Mouse (Mus musculus) stomach, embryonic 16.5 days (tissue): ENCODE results near the gene BC051142. TPM values are rescaled to one million over a fixed set of nuclear protein-coding genes. Genes with fewer than 3 reads are reported as not detected.

Source experiments
- ATAC-seq: fragments of 200-750 bp; cut with Nextera tagmentation; 2 replicates; pipeline ENCODE4 v1.8.0; 2017; ENCODE audit warnings: moderate number of reproducible peaks, moderate TSS enrichment; ENCODE audit not compliant: insufficient read depth, low FRiP score
- H3K27ac ChIP-seq: fragments of 300-500 bp; sonication (generic); 2 replicates; pipeline ENCODE4 v1.5.1; 2014; ENCODE audit warnings: low read length
- H3K27me3 ChIP-seq: fragments of 300-500 bp; sonication (generic); 2 replicates; pipeline ENCODE4 v1.6.1; 2014; ENCODE audit warnings: low read length, control low read depth, mixed read lengths; ENCODE audit not compliant: control insufficient read depth, insufficient read depth
- H3K36me3 ChIP-seq: fragments of 300-500 bp; sonication (generic); 2 replicates; pipeline ENCODE4 v1.6.1; 2014; ENCODE audit warnings: low read length; ENCODE audit not compliant: control insufficient read depth, insufficient read depth
- H3K4me1 ChIP-seq: fragments of 300-500 bp; sonication (generic); 2 replicates; pipeline ENCODE4 v1.6.1; 2014; ENCODE audit warnings: low read length, control low read depth, mixed read lengths; ENCODE audit not compliant: control insufficient read depth, insufficient read depth
- H3K4me2 ChIP-seq: fragments of 300-500 bp; sonication (generic); 2 replicates; pipeline ENCODE4 v1.6.1; 2014; ENCODE audit warnings: low read depth, low read length, mixed read lengths
- H3K4me3 ChIP-seq: fragments of 300-500 bp; sonication (generic); replicated peaks from 2 replicates; pipeline ENCODE4 v1.5.1; 2014; ENCODE audit warnings: mild to moderate bottlenecking, low read length
- H3K9ac ChIP-seq: fragments of 300-500 bp; sonication (generic); 2 replicates; pipeline ENCODE4 v1.6.1; 2014; ENCODE audit warnings: low read length
- H3K9me3 ChIP-seq: fragments of 300-500 bp; sonication (generic); replicated peaks from 2 replicates; pipeline ENCODE4 v1.6.1; 2016; ENCODE audit warnings: low read length, control low read depth; ENCODE audit not compliant: control insufficient read depth
- WGBS: fragments of 180-500 bp; shearing (Covaris S2); extraction: QIAGEN DNeasy Blood & Tissue Kit; methylation state at CpG from one replicate; pipeline ENCODE4 v1.1.7; 2014; 5-methylcytosine and 5-hydroxymethylcytosine counted together
- polyA plus RNA-seq: library from polyadenylated mRNA; unstranded; fragments of >200 nt; fragmentation: Nextera tagmentation; extraction: Ambion mirVana; gene quantifications from 2 replicates; pipeline ENCODE4 v1.2.1, GENCODE M21; 2015

Gene BC051142
- 1.8 TPM in 2 replicates for polyA plus RNA-seq

DNA sequence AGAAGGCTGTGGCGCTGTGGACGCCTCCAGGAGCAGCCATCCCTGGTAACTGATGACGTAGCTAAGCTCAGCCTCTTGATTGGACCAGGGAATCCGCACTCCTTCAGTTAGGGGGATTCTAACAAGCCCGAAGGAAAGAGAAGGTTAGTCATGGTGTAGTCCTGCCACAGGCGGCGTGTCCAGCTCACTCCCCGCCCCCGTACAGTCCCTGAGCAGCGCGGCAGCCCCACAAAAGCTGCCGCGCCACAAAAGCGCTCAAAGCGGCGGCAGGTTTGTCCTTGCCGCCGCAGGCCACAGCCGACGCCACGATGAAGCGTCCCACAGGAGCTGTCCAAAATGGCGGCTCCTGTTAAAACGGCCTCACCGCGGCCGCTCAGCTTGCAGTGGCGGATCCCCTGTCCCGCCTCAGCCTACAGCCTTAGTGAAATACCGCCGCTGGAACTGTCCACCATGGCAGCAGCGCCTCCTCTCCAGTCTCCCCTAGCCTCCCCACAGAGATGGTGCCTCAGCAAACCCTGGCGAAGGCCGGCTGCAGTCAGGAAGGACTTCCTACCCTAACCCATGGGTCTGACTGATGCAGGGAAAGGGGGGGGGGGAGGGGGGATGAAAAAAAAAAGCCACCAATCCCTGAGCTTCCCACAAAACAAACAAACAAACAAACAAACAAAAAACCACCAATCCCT lies at the start of gene BC051142:
Gene BC051142, plus strand, starts transcription at position 110 of the 683 bp plus-strand sequence.
- Histone ChIP-seq H3K27me3 (no peaks in the 10 kb centered on the region), H3K9me3 (no peaks in the 10 kb centered on the region), H3K4me1 (no peaks in the 10 kb centered on the region), H3K9ac (peak within 1 kb of the TSS; percentile 80), H3K4me3 (peak within 1 kb of the TSS; percentile 62), H3K4me2 (peak within 1 kb of the TSS; percentile 79), H3K27ac (peak within 1 kb of the TSS; percentile 73; the same call in 1 of the 2 replicates), H3K36me3 (no peaks in the 10 kb centered on the region)
- ATAC-seq = peak; percentile 94
- WGBS = 10% methylated on average over 34 of the region's 34 CpGs

DNA sequence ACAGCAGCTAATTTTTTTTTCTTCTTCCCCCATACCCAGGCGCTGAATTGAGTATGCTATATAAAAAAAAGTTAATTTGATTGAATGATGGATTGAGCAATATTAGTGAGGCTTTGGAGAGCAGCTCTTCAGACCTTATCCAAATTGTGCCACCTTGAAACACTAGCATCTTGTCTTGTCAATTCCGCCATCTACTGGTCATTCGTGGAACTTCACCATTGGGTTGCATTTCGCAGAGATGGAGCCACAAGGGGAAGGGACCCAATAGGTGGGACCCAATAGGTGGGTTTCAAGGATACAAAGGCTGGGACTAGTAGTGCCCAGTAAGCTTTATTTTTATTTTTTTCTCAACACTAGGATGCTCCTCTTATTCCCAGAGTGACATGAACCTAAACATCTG lies 49.2 kb upstream of the BC051142 start:
- 3% methylated on average over 4 of the region's 4 CpGs for WGBS
- H3K4me1 ChIP-seq = no peaks in the 10 kb centered on the region
- no peaks in the 10 kb centered on the region for H3K9me3 ChIP-seq
- ATAC-seq = no peak
- no peak overlapping the region for H3K4me3 ChIP-seq
- H3K4me2 ChIP-seq = no peak overlapping the region
- no peaks in the 10 kb centered on the region for H3K27me3 ChIP-seq
- no peaks in the 10 kb centered on the region for H3K36me3 ChIP-seq
- no peak overlapping the region for H3K27ac ChIP-seq
- no peak overlapping the region for H3K9ac ChIP-seq

DNA sequence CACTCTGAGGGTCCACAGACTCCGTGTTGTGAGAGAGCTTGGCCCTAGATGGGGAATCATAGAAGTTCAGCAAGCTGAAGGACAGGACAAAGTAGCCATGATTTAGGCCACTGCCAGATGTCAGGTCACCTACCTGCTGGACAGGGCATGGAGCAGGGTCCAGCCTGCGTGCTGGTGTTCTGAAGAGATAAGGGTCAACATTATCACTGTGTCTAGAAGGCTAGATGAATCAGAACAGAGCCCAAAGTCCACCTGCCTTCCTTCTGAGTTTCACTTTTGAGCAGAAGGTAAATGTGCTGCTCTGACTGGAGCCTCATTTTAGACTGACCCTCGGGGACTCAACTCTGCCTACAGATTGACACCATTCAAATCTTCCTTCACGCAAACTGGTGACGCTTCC lies 44.1 kb upstream of the BC051142 start, which contains the start of gene Btnl2:
Gene Btnl2, plus strand, starts transcription at position 284 of the 400 bp plus-strand sequence.
- no peak within 1 kb of the TSS for H3K4me3 ChIP-seq
- WGBS = 78% methylated on average over 5 of the region's 5 CpGs
- no peak within 1 kb of the TSS for H3K9ac ChIP-seq
- H3K4me1 ChIP-seq = no peaks in the 10 kb centered on the region
- H3K4me2 ChIP-seq = no peak within 1 kb of the TSS
- no peaks in the 10 kb centered on the region for H3K9me3 ChIP-seq
- peak; percentile 50; the same call in 1 of the 2 replicates for ATAC-seq
- H3K27ac ChIP-seq = no peak within 1 kb of the TSS
- H3K36me3 ChIP-seq = no peaks in the 10 kb centered on the region
- no peaks in the 10 kb centered on the region for H3K27me3 ChIP-seq

DNA sequence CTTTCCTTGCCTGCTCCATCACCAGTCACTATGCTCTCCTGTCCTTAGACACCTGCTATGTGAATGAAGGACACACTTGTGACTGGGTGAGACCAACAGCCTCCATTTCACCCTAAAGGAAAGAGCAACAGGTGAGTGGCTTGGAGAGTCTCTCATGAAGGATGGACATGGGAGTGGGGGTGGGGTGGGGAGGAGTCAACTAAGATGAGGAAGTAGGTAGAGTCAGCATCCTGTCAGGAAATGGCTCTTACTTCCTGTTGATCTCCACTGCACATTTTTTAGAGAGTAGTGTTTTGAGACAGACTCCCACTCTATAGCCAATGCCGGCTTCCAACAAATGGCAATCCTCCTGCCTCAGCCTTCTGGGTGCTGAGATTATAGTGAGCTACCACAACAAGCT lies 43.7 kb upstream of the BC051142 start:
- Histone ChIP-seq H3K36me3 (no peaks in the 10 kb centered on the region), H3K27ac (no peak overlapping the region), H3K4me3 (no peak overlapping the region), H3K4me2 (no peak overlapping the region), H3K9ac (no peak overlapping the region), H3K27me3 (no peaks in the 10 kb centered on the region), H3K4me1 (no peaks in the 10 kb centered on the region), H3K9me3 (no peaks in the 10 kb centered on the region)
- ATAC-seq = no peak
- 82% methylated on average over 1 of the region's 1 CpGs for WGBS

DNA sequence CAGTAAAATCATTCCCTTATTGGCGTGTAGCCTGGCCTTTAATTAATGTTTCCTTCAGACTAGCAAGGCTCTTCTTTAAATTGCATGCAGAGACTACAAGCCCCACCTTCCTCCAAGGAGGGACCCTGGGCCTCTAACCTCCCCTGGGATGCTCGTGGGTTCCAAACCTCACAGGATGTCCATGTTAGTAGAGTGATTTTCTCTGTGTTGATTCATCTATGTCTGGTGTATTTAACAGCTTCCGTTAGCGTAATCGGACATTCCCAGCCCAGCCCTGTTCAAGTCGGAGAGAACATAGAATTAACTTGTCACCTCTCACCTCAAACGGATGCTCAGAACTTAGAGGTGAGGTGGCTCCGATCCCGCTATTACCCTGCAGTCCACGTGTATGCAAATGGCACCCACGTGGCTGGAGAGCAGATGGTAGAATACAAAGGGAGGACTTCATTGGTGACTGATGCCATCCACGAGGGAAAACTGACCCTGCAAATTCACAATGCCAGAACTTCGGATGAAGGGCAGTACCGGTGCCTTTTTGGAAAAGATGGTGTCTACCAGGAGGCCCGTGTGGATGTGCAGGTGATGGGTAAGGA lies 35.6 kb upstream of the BC051142 start:
- no peak for ATAC-seq
- H3K27ac ChIP-seq = no peak overlapping the region
- H3K4me2 ChIP-seq = no peak overlapping the region
- H3K4me3 ChIP-seq = no peak overlapping the region
- 81% methylated on average over 15 of the region's 15 CpGs for WGBS
- H3K9ac ChIP-seq = no peak overlapping the region
- H3K4me1 ChIP-seq = no peaks in the 10 kb centered on the region
- no peaks in the 10 kb centered on the region for H3K27me3 ChIP-seq
- no peaks in the 10 kb centered on the region for H3K36me3 ChIP-seq
- H3K9me3 ChIP-seq = no peaks in the 10 kb centered on the region

DNA sequence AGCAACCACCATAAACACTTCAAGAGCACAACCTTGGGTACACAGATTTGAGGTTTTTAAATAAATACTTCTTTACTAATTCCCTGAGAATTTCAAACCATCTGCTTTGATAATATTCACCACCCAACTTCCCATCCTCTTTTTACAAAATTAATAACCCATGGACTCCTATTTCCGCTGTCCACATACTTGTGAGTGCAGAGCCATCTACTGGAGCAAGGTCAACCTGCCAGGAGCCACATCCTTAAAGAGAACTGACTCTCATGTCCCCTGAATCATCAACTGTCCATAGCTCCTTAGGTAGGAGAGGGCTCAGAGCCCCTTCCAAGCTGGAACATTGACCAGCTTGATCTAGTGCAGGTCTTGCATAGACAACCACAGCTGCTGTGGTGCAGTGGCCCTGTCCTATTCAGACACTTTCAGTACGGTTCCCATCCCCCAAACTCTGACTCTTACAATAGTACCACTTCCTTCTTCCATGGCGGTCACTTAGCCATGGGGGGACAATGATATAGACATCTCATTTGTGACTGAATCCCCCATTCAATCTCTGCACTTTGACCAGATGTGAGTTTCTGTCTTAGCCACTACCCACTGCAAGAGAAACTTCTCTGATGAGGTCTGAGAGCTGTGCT lies 34.8 kb upstream of the BC051142 start:
- no peaks in the 10 kb centered on the region for H3K9me3 ChIP-seq
- no peak overlapping the region for H3K4me2 ChIP-seq
- no peaks in the 10 kb centered on the region for H3K27me3 ChIP-seq
- no peak for ATAC-seq
- no peaks in the 10 kb centered on the region for H3K4me1 ChIP-seq
- no peak overlapping the region for H3K4me3 ChIP-seq
- H3K9ac ChIP-seq = no peak overlapping the region
- 79% methylated on average over 3 of the region's 3 CpGs for WGBS
- H3K36me3 ChIP-seq = no peaks in the 10 kb centered on the region
- no peak overlapping the region for H3K27ac ChIP-seq

DNA sequence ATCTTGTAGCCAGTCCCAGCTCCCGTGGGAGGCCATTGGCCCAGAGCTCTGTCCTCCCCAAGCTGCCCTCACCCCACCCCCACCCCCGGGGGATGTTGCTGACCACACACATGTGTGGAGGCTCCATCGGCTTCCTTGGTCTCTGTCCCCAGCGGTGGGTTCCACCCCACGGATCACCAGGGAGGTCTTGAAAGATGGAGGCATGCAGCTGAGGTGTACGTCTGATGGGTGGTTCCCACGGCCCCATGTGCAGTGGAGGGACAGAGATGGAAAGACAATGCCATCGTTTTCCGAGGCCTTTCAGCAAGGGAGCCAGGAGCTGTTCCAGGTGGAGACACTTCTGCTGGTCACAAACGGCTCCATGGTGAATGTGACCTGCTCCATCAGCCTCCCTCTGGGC lies 33.6 kb upstream of the BC051142 start:
- no peak for ATAC-seq
- no peak overlapping the region for H3K27ac ChIP-seq
- no peaks in the 10 kb centered on the region for H3K36me3 ChIP-seq
- H3K27me3 ChIP-seq = no peaks in the 10 kb centered on the region
- H3K4me1 ChIP-seq = no peaks in the 10 kb centered on the region
- no peak overlapping the region for H3K4me2 ChIP-seq
- H3K4me3 ChIP-seq = no peak overlapping the region
- no peaks in the 10 kb centered on the region for H3K9me3 ChIP-seq
- no peak overlapping the region for H3K9ac ChIP-seq
- WGBS = 70% methylated on average over 10 of the region's 10 CpGs

DNA sequence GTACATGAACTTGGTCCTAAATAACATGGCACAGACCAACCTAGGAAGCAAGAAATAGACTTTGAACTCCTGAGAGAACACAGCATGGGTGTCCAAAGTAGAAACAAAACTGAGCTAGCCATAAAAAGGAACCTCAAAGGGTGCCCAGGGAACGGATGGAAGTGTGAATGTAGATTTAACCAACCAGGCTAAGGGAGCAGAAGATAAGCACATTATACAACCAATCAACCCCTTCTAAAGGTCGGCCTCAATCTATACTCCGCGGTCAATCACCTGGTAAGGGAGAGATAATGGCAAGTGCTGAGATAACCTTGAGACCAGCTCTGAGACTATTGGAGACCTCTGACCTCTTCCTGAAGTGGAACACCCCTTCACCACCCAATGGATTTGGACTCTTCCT lies 28.1 kb upstream of the BC051142 start:
- Histone ChIP-seq H3K4me1 (no peaks in the 10 kb centered on the region), H3K9ac (no peak overlapping the region), H3K27me3 (no peaks in the 10 kb centered on the region), H3K4me2 (no peak overlapping the region), H3K9me3 (no peaks in the 10 kb centered on the region), H3K36me3 (no peaks in the 10 kb centered on the region), H3K4me3 (no peak overlapping the region), H3K27ac (no peak overlapping the region)
- no peak for ATAC-seq
- WGBS = 55% methylated on average over 4 of the region's 4 CpGs

DNA sequence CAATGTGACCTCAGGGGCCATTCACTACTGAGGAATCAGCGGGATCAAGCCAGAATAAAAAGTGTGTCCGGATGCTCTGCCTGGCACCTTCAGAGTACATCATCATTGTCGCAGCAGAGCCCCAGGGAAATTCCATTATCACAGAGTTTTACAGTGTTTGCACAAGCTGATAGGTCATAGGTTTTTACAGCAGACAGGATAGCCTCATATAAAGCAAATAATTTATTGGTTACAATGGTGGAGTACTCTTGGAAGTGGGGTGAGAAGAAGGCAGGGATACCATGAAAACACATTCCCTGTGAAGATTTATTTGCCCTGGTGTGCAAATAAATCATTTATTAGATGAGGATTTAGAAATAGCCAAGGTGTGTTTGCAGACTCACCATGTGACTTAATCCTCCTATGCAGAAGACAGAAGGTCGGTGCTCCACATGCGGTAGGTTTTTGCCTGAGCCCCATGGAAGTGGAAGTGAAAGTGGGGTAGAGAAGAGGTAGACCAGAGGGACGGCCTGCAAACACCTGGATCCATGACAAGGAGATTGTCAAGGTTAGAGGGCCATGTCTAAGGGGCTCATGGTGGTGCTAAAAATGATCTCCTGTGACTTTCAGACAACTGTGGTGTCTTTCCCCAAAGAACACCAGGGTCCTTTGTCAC lies 25.4 kb upstream of the BC051142 start:
- Histone ChIP-seq H3K9ac (no peak overlapping the region), H3K4me3 (no peak overlapping the region), H3K27ac (no peak overlapping the region), H3K4me2 (no peak overlapping the region), H3K4me1 (no peaks in the 10 kb centered on the region), H3K9me3 (no peaks in the 10 kb centered on the region), H3K27me3 (no peaks in the 10 kb centered on the region), H3K36me3 (no peaks in the 10 kb centered on the region)
- 63% methylated on average over 6 of the region's 6 CpGs for WGBS
- ATAC-seq = no peak
